Mouse (Mus musculus) erythroblast, embryonic 14.5 days (primary cell): Measurements from ENCODE around the gene Rpl39. TPM values are rescaled to one million over a fixed set of nuclear protein-coding genes. Genes with fewer than 3 reads are reported as not detected.
A peak's percentile ranks its signal among the peaks of the same experiment; 100 is the strongest.

ENCODE experiments used
- H3K27me3 ChIP-seq: 2 replicates; pipeline ENCODE4 v1.6.1; 2012; ENCODE audit warnings: inconsistent platforms; ENCODE audit not compliant: control insufficient read depth
- H3K36me3 ChIP-seq: 2 replicates; pipeline ENCODE4 v1.6.1; 2012; ENCODE audit warnings: mild to moderate bottlenecking, inconsistent platforms; ENCODE audit not compliant: control insufficient read depth
- H3K4me1 ChIP-seq: 2 replicates; pipeline ENCODE4 v1.6.1; 2012; ENCODE audit warnings: inconsistent platforms; ENCODE audit not compliant: control insufficient read depth
- H3K4me3 ChIP-seq: replicated peaks from 2 replicates; pipeline ENCODE3; 2012; ENCODE audit warnings: moderate library complexity, mild to moderate bottlenecking, inconsistent platforms
- H3K9me3 ChIP-seq: 2 replicates; pipeline ENCODE4 v1.6.1; 2012; ENCODE audit warnings: low read length, inconsistent platforms, mixed read lengths; ENCODE audit not compliant: control insufficient read depth
- GATA1 ChIP-seq: IDR thresholded peaks from 2 replicates; pipeline ENCODE4 v1.6.1; 2012; ENCODE audit warnings: low read length, inconsistent platforms, mixed read lengths
- TAL1 ChIP-seq: IDR thresholded peaks from 3 replicates; pipeline ENCODE4 v1.6.1; 2012; ENCODE audit warnings: low read length, inconsistent platforms, mixed read lengths
- polyA plus RNA-seq: library from polyadenylated mRNA; stranded (reverse); fragments of >175 nt; gene quantifications from 2 replicates; pipeline ENCODE4 v1.2.3, GENCODE M21; 2012

Gene Rpl39
- 41.4 and 44.5 TPM in 2 replicates for polyA plus RNA-seq

GRCm38 (mm10) chrX:37084927-37085660, at the start of gene Rpl39:
Rpl39 (minus strand) TSS chrX:37085402.
- peaks cover 38% of the 10 kb centered on the region for H3K36me3 ChIP-seq
- H3K4me1 ChIP-seq: peaks cover 21% of the 10 kb centered on the region
- no peaks in the 10 kb centered on the region for H3K27me3 ChIP-seq
- TF ChIP-seq TAL1 (no peak), GATA1 (no peak)
- peaks cover 3% of the 10 kb centered on the region; the same call in 1 of the 2 replicates for H3K9me3 ChIP-seq
- H3K4me3 ChIP-seq: peak within 1 kb of the TSS; percentile 81

DNA sequence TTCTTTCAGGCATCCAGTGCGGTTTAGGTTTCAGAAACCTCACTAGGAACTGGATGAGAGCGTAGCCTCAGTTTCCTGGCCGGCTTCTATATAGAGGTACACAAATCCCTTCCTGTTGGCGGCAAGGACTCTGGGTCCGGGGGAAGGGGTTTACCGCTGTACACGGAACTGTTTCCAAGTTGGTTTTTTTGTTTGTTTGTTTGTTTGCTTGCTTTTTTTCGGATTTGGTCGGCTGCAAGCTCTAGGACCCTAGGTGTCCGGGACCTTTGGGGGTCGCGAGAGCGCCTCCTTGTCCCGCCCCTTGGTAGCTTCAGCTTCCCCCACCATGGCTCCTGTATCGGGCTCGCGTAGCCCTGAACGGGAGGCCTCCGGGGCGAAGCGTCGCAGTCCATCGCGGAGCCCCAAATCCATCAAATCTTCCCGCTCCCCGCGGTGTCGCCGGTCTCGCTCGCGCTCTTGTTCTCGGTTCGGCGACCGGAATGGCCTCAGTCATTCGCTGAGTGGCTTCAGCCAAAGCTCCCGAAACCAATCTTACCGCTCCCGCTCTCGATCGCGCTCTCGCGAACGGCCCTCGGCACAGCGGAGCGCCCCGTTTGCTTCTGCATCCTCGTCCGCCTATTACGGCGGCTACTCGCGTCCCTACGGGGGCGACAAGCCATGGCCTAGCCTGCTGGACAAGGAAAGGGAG, 41.6 kb upstream of the Rpl39 start, which contains the start of gene Nkap:
Gene Nkap (plus strand): TSS at position 125 of the 688 bp plus-strand sequence.
- Histone ChIP-seq H3K4me3 (peak within 1 kb of the TSS; percentile 92), H3K9me3 (peaks cover 4% of the 10 kb centered on the region), H3K4me1 (peaks cover 13% of the 10 kb centered on the region), H3K36me3 (peaks cover 4% of the 10 kb centered on the region), H3K27me3 (no peaks in the 10 kb centered on the region; the same call in 1 of the 2 replicates)
- TF ChIP-seq GATA1 (no peak), TAL1 (no peak)

DNA sequence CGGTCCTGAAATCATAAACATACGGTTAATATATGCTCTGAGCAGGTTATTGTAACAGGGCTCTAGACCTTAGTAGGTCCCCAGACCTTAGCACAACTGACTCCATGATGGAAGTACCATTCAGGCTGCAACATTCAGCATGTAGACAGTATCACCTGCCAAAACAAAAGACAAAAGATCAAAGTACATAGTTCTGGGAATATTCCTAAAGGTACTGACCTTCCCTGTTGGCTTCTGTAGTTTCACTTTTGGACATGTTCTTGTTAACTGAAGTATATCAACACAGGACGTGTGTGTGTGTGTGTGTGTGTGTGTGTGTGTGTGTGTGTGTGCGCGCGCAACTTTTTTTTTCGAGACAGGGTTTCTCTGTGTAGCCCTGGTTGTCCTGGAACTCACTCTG, 40.3 kb upstream of the Rpl39 start:
- Histone ChIP-seq H3K4me1 (peaks cover 13% of the 10 kb centered on the region), H3K4me3 (no peak overlapping the region), H3K36me3 (no peaks in the 10 kb centered on the region; the same call in none of the 2 replicates), H3K9me3 (peaks cover 6% of the 10 kb centered on the region), H3K27me3 (no peaks in the 10 kb centered on the region; the same call in 1 of the 2 replicates)
- no peak for TF ChIP-seq TAL1
- TF ChIP-seq GATA1: no peak

DNA sequence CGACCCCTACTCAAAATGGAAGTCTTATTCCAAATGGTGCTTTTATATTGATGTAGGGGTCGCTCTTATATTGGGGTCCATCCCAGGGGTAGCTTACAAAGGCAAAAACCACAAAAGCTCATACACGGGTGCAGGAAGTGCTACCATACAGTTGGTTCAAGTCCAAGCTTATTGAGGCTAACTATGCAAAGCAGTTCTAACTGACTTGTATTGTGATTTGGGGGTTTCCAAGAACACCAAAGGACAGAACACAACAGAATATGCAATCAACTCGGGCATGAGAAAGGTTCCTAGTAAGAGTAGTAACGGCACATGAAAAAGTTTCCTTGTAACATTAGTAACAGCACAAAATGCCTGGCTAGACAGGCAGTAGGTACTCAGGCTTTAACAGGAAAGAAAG, 35.0 kb upstream of the Rpl39 start:
- no peaks in the 10 kb centered on the region for H3K36me3 ChIP-seq
- peaks cover 2% of the 10 kb centered on the region; the same call in 1 of the 2 replicates for H3K9me3 ChIP-seq
- H3K4me3 ChIP-seq: no peak overlapping the region
- peaks cover 29% of the 10 kb centered on the region for H3K27me3 ChIP-seq
- H3K4me1 ChIP-seq: no peaks in the 10 kb centered on the region
- TF ChIP-seq TAL1 (no peak), GATA1 (no peak)

- Histone ChIP-seq H3K4me3 (no peak overlapping the region), H3K27me3 (peaks cover 31% of the 10 kb centered on the region)
- TF ChIP-seq TAL1 (no peak), GATA1 (no peak)
These were observed 34.4 kb upstream of the Rpl39 start for GRCm38 (mm10) chrX:37119585-37119984.

GRCm38 (mm10) chrX:37117085-37117484, 31.9 kb upstream of the Rpl39 start:
- H3K9me3 ChIP-seq: peaks cover 2% of the 10 kb centered on the region; the same call in 1 of the 2 replicates
- TF ChIP-seq TAL1 (no peak), GATA1 (no peak)
- no peak overlapping the region for H3K4me3 ChIP-seq
- H3K27me3 ChIP-seq: peaks cover 39% of the 10 kb centered on the region
- no peaks in the 10 kb centered on the region for H3K36me3 ChIP-seq
- no peaks in the 10 kb centered on the region for H3K4me1 ChIP-seq

More at GRCm38 (mm10) chrX:37119585-37119984, 34.4 kb upstream of the Rpl39 start:
- H3K36me3 ChIP-seq: no peaks in the 10 kb centered on the region
- H3K9me3 ChIP-seq: peaks cover 2% of the 10 kb centered on the region; the same call in 1 of the 2 replicates
- no peaks in the 10 kb centered on the region for H3K4me1 ChIP-seq

DNA sequence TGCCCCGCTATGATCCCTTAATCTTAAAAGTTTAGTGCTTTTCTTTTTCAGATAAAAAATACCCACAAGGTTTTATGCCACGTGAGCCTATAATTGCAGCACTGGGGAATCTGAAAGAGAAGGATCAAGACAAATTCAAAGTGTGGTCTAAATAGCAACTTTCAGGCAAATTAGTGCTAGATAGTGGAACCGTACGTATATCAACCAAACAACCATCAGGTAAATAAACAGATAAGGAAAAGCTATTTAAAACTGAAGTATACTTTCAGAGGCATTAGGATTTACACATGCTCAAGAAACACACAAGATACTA, 25.6 kb upstream of the Rpl39 start:
- Histone ChIP-seq H3K36me3 (peaks cover 25% of the 10 kb centered on the region), H3K4me1 (peaks cover 15% of the 10 kb centered on the region), H3K9me3 (no peaks in the 10 kb centered on the region; the same call in 1 of the 2 replicates), H3K4me3 (peak overlapping the region; percentile 75), H3K27me3 (peaks cover 16% of the 10 kb centered on the region)
- no peak for TF ChIP-seq GATA1
- no peak for TF ChIP-seq TAL1

- Histone ChIP-seq H3K4me1 (peaks cover 15% of the 10 kb centered on the region), H3K36me3 (peaks cover 30% of the 10 kb centered on the region), H3K9me3 (no peaks in the 10 kb centered on the region; the same call in 1 of the 2 replicates), H3K27me3 (peaks cover 11% of the 10 kb centered on the region), H3K4me3 (peak within 1 kb of the TSS; percentile 75)
- TF ChIP-seq GATA1: peak; percentile 55; the same call in 1 of the 2 replicates
- TF ChIP-seq TAL1: no peak
These were observed 25.1 kb upstream of the Rpl39 start, which contains the start of gene Upf3b for GRCm38 (mm10) chrX:37110193-37110880. Upf3b (minus strand) TSS chrX:37110322.
